Mouse (Mus musculus): ENCODE results near the gene Yipf3. TPM values are rescaled to one million over a fixed set of nuclear protein-coding genes. Genes with fewer than 3 reads are reported as not detected.

Gene Yipf3
- total RNA-seq, 2 experiments from 2014 or later, result 72.4 to 77.7 TPM

GRCm38 (mm10) chr17:46278011-46278765 is 30.3 kb downstream of the Yipf3 start:
- intact Hi-C loops (cut with DNase I), result no loop called here
- no peak for DNase-seq

- intact Hi-C loops (cut with DNase I), result no loop called here
Measured at GRCm38 (mm10) chr17:46282483-46283123, 34.7 kb downstream of the Yipf3 start, which contains the start of gene Tjap1. TSS of gene Tjap1 (minus strand) at chr17:46283026.

GRCm38 (mm10) chr17:46283140-46283539 is 35.3 kb downstream of the Yipf3 start:
- DNase-seq, result no peak
- intact Hi-C loops (cut with DNase I), result no loop called here

More at GRCm38 (mm10) chr17:46282483-46283123, 34.7 kb downstream of the Yipf3 start, which contains the start of gene Tjap1:
- peak; percentile 89 to 91 for DNase-seq

GRCm38 (mm10) chr17:46283911-46284310 is 36.0 kb downstream of the Yipf3 start:
- DNase-seq, result no peak
- intact Hi-C loops (cut with DNase I), result no loop called here

- intact Hi-C loops (cut with DNase I), result no loop called here
- no peak for DNase-seq
Measured at GRCm38 (mm10) chr17:46284653-46285052, 36.8 kb downstream of the Yipf3 start.

- DNase-seq, result no peak
- intact Hi-C loops (cut with DNase I), result no loop called here
Measured at GRCm38 (mm10) chr17:46285407-46285806, 37.5 kb downstream of the Yipf3 start.

GRCm38 (mm10) chr17:46287678-46288095 is 39.8 kb downstream of the Yipf3 start:
- DNase-seq, result peak; percentile 77 to 80
- intact Hi-C loops (cut with DNase I), result no loop called here

GRCm38 (mm10) chr17:46296601-46297000 is 48.7 kb downstream of the Yipf3 start:
- no peak for DNase-seq
- intact Hi-C loops (cut with DNase I), result loop anchor here (5.0 kb wide), 1 partner anchor 564 kb away; the partner anchor contains the start of gene 1600014C23Rik

GRCm38 (mm10) chr17:46297028-46297363 is 49.1 kb downstream of the Yipf3 start:
- intact Hi-C loops (cut with DNase I), result loop anchor here (5.0 kb wide), 1 partner anchor 565 kb away; the partner anchor contains the start of gene 1600014C23Rik
- no peak for DNase-seq

- intact Hi-C loops (cut with DNase I), result loop anchor here (1.0 to 5.0 kb wide), 2 partner anchors 31 to 565 kb away; partner anchors contain the start of gene 1600014C23Rik
- peak; percentile 25 to 27 for DNase-seq
Measured at GRCm38 (mm10) chr17:46297364-46298219, 49.7 kb downstream of the Yipf3 start, which contains the start of gene Dlk2. TSS of gene Dlk2 (plus strand) at chr17:46297421.

- intact Hi-C loops (cut with DNase I), result loop anchor here (1.0 to 5.0 kb wide), 2 partner anchors 32 to 566 kb away; partner anchors contain the start of gene 1600014C23Rik
- DNase-seq, result peak; percentile 85 to 91
Measured at GRCm38 (mm10) chr17:46298220-46298913, 50.5 kb downstream of the Yipf3 start.

GRCm38 (mm10) chr17:46301892-46302291 is 54.0 kb downstream of the Yipf3 start:
- DNase-seq, result no peak
- intact Hi-C loops (cut with DNase I), result no loop called here

Small RNA genes within 50 kb of the gene (microRNA-seq; reads per million reads assigned to microRNA genes)
- gene Mir693, result 0 reads per million in 2 experiments

Other genes starting within 250 kb of the Yipf3 start
- gene Vegfa, start 215.7 kb upstream of the Yipf3 start, total RNA-seq (2021), result 100 to 1,000 TPM; 275 TPM
- 100 to 1,000 TPM; 115 to 119 TPM for gene Mrps18a, start 137.1 kb upstream of the Yipf3 start, total RNA-seq (2021)
- 1 to 10 TPM; 1.1 to 1.4 TPM for gene Rsph9, start 103.9 kb upstream of the Yipf3 start, total RNA-seq (2021)
- 10 to 100 TPM; 22.2 to 27.6 TPM for gene Mad2l1bp, start 94.5 kb upstream of the Yipf3 start, total RNA-seq (2021)
- gene Gtpbp2, start 87.0 kb upstream of the Yipf3 start, total RNA-seq (2021), result 10 to 100 TPM; 85.3 TPM
- 10 to 100 TPM in 1 of 2 experiments, 1 to 10 TPM in 1; 9.7 to 10.6 TPM for gene Polh, start 45.4 kb upstream of the Yipf3 start, total RNA-seq (2021)
- gene Xpo5, start 45.3 kb upstream of the Yipf3 start, total RNA-seq (2021), result 10 to 100 TPM; 18.7 to 20.6 TPM
- gene Polr1c, start within 50 bp of the Yipf3 start, total RNA-seq (2021), result 10 to 100 TPM; 19.1 to 27.3 TPM
- gene Lrrc73, start 5.5 kb downstream of the Yipf3 start, total RNA-seq (2021), result under 1 TPM; 0.50 to 0.85 TPM
- 10 to 100 TPM; 40.6 to 42.9 TPM for gene Tjap1, start 34.9 kb downstream of the Yipf3 start, total RNA-seq (2021)
- gene Dlk2, start 49.3 kb downstream of the Yipf3 start, total RNA-seq (2021), result under 1 TPM; 0.68 to 0.84 TPM
- 1 to 10 TPM; 4.6 to 5.4 TPM for gene Abcc10, start 80.3 kb downstream of the Yipf3 start, total RNA-seq (2021)
- gene Zfp318, start 135.7 kb downstream of the Yipf3 start, total RNA-seq (2021), result 10 to 100 TPM; 19.2 TPM
- gene Crip3, start 180.8 kb downstream of the Yipf3 start, total RNA-seq (2021), result 1 to 10 TPM in 1 of 2 experiments, under 1 TPM in 1; 0.79 to 2.3 TPM
- gene Slc22a7, start 190.4 kb downstream of the Yipf3 start, total RNA-seq (2021), result not detected
- gene Ttbk1, start 239.6 kb downstream of the Yipf3 start, total RNA-seq (2021), result under 1 TPM; 0.29 to 0.48 TPM
- gene Dnph1, start 248.6 kb downstream of the Yipf3 start, total RNA-seq (2021), result 1 to 10 TPM; 2.1 to 2.4 TPM